Mouse (Mus musculus) lung, postnatal 14 days (tissue): ENCODE data around the gene Fbxw25.
A peak's percentile ranks its signal among the peaks of the same experiment; 100 is the strongest.
"Not testable (repeated sequence)": the region's sequence is repeated elsewhere in the genome, so short reads cannot be mapped to it uniquely, and the experiment has no call there.

Experiments
- DNase-seq: peaks from one replicate; pipeline ENCODE4 v3.0.0; 2021

Gene Fbxw25

DNA sequence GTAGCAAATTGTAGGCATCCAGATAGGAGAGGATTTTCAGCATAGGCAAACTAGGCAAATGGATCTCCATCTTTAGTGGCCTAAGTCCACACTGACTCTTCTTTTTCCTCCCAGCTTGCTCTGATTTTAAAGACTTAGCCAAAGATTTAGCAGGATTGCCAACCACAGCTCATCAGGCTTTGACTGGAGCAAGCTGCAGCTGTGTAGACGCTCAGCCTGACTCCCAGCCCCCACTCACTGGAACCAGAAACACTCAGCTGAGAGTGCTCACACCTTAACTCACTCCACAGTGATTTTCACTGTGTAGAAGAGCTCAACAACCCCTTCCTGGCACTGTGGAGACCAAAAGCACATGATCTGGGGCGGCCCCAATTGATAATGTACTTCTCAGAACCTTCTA lies at the start of gene Fbxw25:
Gene Fbxw25, minus strand, starts transcription at position 101 of the 400 bp plus-strand sequence.
- DNase-seq, result not testable (repeated sequence)

DNA sequence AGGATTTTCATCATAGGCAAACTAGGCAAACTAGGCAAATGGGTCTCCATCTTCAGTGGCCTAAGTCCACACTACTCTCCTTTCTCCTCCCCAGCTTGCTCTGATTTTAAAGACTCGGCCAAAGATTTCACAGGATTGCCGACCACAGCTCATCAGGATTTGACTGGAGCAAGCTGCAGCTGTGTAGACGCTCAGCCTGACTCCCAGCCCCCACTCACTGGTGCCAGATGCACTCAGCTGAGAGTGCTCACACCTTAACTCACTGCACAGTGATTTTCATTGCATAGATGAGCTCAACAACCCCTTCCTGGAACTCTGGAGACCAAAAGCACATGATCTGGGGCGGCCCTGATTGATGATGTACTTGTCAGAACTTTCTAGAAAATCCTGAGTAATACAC lies 38.1 kb upstream of the Fbxw25 start, which contains the start of gene Fbxw18:
Gene Fbxw18, minus strand, starts transcription at position 101 of the 400 bp plus-strand sequence.
- DNase-seq, result not testable (repeated sequence)

GRCm38 (mm10) chr9:109685299-109685698 lies 20.8 kb upstream of the Fbxw25 start:
- DNase-seq, result peak; percentile 56

GRCm38 (mm10) chr9:109625957-109626356 lies 38.5 kb downstream of the Fbxw25 start, which contains the start of gene Fbxw24:
TSS of gene Fbxw24 (minus strand) at chr9:109626057.
- DNase-seq, result not testable (repeated sequence)

GRCm38 (mm10) chr9:109606837-109607236 lies 57.6 kb downstream of the Fbxw25 start:
- not testable (repeated sequence) for DNase-seq

DNA sequence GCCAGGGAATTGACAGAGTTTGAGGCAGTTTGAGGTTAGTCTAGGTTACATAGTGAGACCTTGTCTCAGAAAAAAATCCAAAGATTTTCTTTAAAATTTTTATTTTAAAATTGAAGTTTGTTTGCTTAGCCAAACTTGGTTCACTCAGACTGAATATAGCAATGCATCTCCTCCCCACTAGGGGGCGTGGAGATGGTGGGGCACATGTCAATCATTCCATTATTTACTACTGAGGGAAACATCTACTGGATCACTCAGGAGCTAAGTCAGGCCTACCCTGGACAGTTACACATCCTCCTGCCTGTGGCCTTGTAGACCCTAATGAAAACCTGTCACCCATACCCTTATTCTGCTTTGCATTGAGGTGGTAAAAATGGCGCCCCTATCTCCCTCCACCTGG lies 62.3 kb downstream of the Fbxw25 start:
- not testable (repeated sequence) for DNase-seq

DNA sequence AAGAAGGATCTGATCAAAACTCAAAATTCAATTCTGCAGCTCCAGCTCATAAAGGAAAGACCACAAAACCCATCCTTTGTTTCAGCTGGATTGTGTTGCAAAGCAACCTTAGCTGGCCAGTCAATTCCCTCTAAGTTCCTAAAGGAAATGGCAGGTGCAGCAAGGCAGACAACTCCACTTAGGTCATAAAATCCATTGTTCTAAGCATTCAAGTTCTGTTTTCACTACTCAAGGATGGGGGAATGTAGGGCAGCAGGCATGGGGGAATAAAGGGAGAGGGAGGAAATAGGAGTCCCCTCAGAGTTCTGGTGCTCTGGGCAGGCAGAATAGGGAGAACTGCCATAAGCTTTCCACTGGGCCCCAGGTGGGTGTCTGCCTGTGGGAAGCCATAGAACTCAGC lies 67.2 kb downstream of the Fbxw25 start:
- no peak for DNase-seq
